Mouse (Mus musculus) embryonic facial prominence, embryonic 15.5 days (tissue): ENCODE measurements around the gene Grk4. TPM values are rescaled to one million over a fixed set of nuclear protein-coding genes. Genes with fewer than 3 reads are reported as not detected.

Experiments used
- ATAC-seq: fragments of 200-750 bp; cut with Nextera tagmentation; 2 replicates; pipeline ENCODE4 v1.8.0; 2017; ENCODE audit warnings: low read depth, moderate TSS enrichment; ENCODE audit not compliant: insufficient number of reproducible peaks, low FRiP score, low TSS enrichment
- H3K27ac ChIP-seq: fragments of 300-500 bp; sonication (generic); replicated peaks from 2 replicates; pipeline ENCODE4 v1.5.1; 2015; ENCODE audit warnings: mild to moderate bottlenecking, inconsistent platforms
- H3K27me3 ChIP-seq: fragments of 300-500 bp; sonication (generic); 2 replicates; pipeline ENCODE4 v1.6.1; 2015; ENCODE audit warnings: inconsistent platforms
- H3K36me3 ChIP-seq: fragments of 300-500 bp; sonication (generic); 2 replicates; pipeline ENCODE4 v1.6.1; 2015; ENCODE audit warnings: mild to moderate bottlenecking, inconsistent platforms
- H3K4me1 ChIP-seq: fragments of 300-500 bp; sonication (generic); 2 replicates; pipeline ENCODE4 v1.6.1; 2015; ENCODE audit warnings: inconsistent platforms
- H3K4me2 ChIP-seq: fragments of 300-500 bp; sonication (generic); replicated peaks from 2 replicates; pipeline ENCODE4 v1.6.1; 2015; ENCODE audit warnings: mild to moderate bottlenecking, inconsistent platforms
- H3K4me3 ChIP-seq: fragments of 300-500 bp; sonication (generic); replicated peaks from 2 replicates; pipeline ENCODE4 v1.5.1; 2015; ENCODE audit warnings: mild to moderate bottlenecking, inconsistent platforms
- H3K9ac ChIP-seq: fragments of 300-500 bp; sonication (generic); 2 replicates; pipeline ENCODE4 v1.6.1; 2015; ENCODE audit warnings: inconsistent platforms
- H3K9me3 ChIP-seq: fragments of 300-500 bp; sonication (generic); replicated peaks from 2 replicates; pipeline ENCODE4 v1.6.1; 2016; ENCODE audit warnings: inconsistent platforms
- WGBS: fragments of 180-500 bp; shearing (Covaris S2); methylation state at CpG from one replicate; pipeline ENCODE4 v1.1.7; 2015; 5-methylcytosine and 5-hydroxymethylcytosine counted together
- polyA plus RNA-seq: library from polyadenylated mRNA; unstranded; fragments of >200 nt; fragmentation: Nextera tagmentation; extraction: Ambion mirVana; gene quantifications from 2 replicates; pipeline ENCODE4 v1.2.1, GENCODE M21; 2015

Gene Grk4
- polyA plus RNA-seq, 1 experiment from 2014 or later = 4.6 TPM

- peaks cover 89% of the 10 kb centered on the region for H3K36me3 ChIP-seq
- H3K4me2 ChIP-seq = no peak overlapping the region
- no peaks in the 10 kb centered on the region for H3K4me1 ChIP-seq
- no peak overlapping the region for H3K4me3 ChIP-seq
- no peak for ATAC-seq
- H3K9ac ChIP-seq = no peak overlapping the region
- 87% methylated on average over 5 of the region's 5 CpGs for WGBS
- no peaks in the 10 kb centered on the region for H3K27me3 ChIP-seq
- no peak overlapping the region for H3K27ac ChIP-seq
- no peaks in the 10 kb centered on the region for H3K9me3 ChIP-seq
Observed at GRCm38 (mm10) chr5:34652961-34653360, 7.2 kb upstream of the Grk4 start.

DNA sequence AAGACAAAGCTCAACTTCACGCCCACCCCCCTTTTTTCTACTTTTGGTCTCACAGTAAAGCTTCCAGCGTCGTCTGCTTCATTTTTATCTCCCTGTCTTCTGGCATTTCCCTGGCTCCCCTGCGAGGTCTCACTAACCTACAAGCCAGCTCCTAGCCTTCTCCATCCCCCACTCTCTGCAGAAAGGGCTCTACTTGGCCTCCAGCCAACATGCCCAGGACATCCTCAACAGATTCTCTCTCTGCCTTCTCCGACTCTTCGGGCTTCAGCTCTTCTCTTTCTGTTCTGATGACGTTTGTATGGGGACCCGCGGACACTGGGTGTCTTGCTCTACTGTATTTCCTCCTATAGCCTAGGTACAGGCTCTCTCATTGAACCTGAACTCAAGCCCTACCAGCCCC, 5.3 kb upstream of the Grk4 start:
- Histone ChIP-seq H3K4me1 (peaks cover 6% of the 10 kb centered on the region), H3K9me3 (no peaks in the 10 kb centered on the region), H3K27me3 (no peaks in the 10 kb centered on the region), H3K27ac (no peak overlapping the region), H3K4me3 (no peak overlapping the region), H3K4me2 (no peak overlapping the region), H3K9ac (no peak overlapping the region), H3K36me3 (peaks cover 71% of the 10 kb centered on the region)
- no peak for ATAC-seq
- WGBS = 88% methylated on average over 9 of the region's 9 CpGs

DNA sequence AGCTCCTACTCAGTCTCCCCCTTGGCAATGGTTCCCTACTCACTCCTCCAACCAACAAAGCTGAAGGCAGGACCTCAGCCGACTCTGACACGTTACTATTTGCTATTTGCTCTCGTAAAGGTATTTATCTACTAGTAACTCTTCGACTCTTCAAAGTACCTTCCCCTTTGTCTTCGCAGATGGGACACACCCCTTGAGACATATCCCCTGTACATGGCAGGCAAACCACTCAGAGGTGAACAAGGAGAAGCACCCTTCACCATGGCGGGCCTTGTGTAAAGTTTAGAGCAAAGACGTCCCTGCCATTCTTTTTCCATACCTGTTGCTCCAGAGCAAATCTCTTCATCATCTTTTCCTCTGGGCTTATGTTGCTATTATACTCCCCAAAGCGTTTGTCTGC, 2.6 kb upstream of the Grk4 start:
- no peak overlapping the region for H3K9ac ChIP-seq
- no peak overlapping the region for H3K4me3 ChIP-seq
- H3K4me1 ChIP-seq = peaks cover 6% of the 10 kb centered on the region
- H3K4me2 ChIP-seq = no peak overlapping the region
- H3K9me3 ChIP-seq = no peaks in the 10 kb centered on the region
- peaks cover 44% of the 10 kb centered on the region for H3K36me3 ChIP-seq
- no peak overlapping the region for H3K27ac ChIP-seq
- WGBS = 94% methylated on average over 8 of the region's 8 CpGs
- no peaks in the 10 kb centered on the region for H3K27me3 ChIP-seq
- ATAC-seq = no peak

GRCm38 (mm10) chr5:34660591-34661130, 482 bp downstream of the Grk4 start:
- H3K4me2 ChIP-seq = peak overlapping the region; percentile 67
- peak overlapping the region; percentile 86 for H3K4me3 ChIP-seq
- H3K36me3 ChIP-seq = peaks cover 20% of the 10 kb centered on the region
- whole genome bisulfite sequencing = under 1% methylated on average over 57 of the region's 57 CpGs
- H3K9ac ChIP-seq = peak overlapping the region; percentile 58
- peaks cover 6% of the 10 kb centered on the region for H3K4me1 ChIP-seq
- no peak for ATAC-seq
- H3K27ac ChIP-seq = peak overlapping the region; percentile 96
- no peaks in the 10 kb centered on the region for H3K27me3 ChIP-seq
- no peaks in the 10 kb centered on the region for H3K9me3 ChIP-seq

- peaks cover 10% of the 10 kb centered on the region; the same call in 1 of the 2 replicates for H3K36me3 ChIP-seq
- ATAC-seq = no peak
- H3K4me2 ChIP-seq = no peak overlapping the region
- no peak overlapping the region for H3K4me3 ChIP-seq
- H3K27me3 ChIP-seq = no peaks in the 10 kb centered on the region
- H3K9ac ChIP-seq = no peak overlapping the region
- no peak overlapping the region for H3K27ac ChIP-seq
- H3K9me3 ChIP-seq = no peaks in the 10 kb centered on the region
- H3K4me1 ChIP-seq = peaks cover 6% of the 10 kb centered on the region
- 82% methylated on average over 4 of the region's 4 CpGs for WGBS
Observed at GRCm38 (mm10) chr5:34661909-34662308, 1.7 kb downstream of the Grk4 start.

GRCm38 (mm10) chr5:34663231-34663630, 3.1 kb downstream of the Grk4 start:
- H3K4me1 ChIP-seq = peaks cover 6% of the 10 kb centered on the region
- no peaks in the 10 kb centered on the region for H3K9me3 ChIP-seq
- no peaks in the 10 kb centered on the region for H3K27me3 ChIP-seq
- 0 out of 2 replicates have a peak, but pooled peaks cover 6% of the 10 kb centered on the region for H3K36me3 ChIP-seq
- H3K4me2 ChIP-seq = no peak overlapping the region
- H3K9ac ChIP-seq = no peak overlapping the region
- ATAC-seq = no peak
- no peak overlapping the region for H3K27ac ChIP-seq
- H3K4me3 ChIP-seq = no peak overlapping the region
- WGBS = 82% methylated on average over 2 of the region's 2 CpGs

DNA sequence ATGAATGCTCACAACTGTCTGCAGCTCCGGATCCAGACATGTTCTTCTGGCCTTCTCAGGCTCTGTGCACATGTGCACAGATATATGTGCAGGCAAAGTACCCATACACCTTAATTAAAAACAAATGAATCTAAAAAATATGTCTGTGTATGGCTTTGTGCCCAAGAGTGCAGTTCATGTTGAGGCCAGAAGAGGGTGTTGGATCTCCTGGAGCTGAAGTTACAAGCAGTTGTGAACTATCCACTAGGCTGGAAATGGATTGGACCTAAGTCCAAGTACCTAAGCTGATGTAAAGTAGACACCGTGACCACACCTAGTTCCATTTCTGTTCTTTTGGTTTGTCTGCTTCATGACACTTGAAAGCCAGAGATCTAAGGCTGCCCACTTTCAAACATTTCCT, 9.3 kb downstream of the Grk4 start:
- WGBS = 72% methylated on average over 2 of the region's 2 CpGs
- no peak overlapping the region for H3K27ac ChIP-seq
- H3K9me3 ChIP-seq = no peaks in the 10 kb centered on the region
- no peak overlapping the region for H3K9ac ChIP-seq
- peaks cover 15% of the 10 kb centered on the region for H3K36me3 ChIP-seq
- no peaks in the 10 kb centered on the region for H3K27me3 ChIP-seq
- no peak for ATAC-seq
- no peak overlapping the region for H3K4me2 ChIP-seq
- no peaks in the 10 kb centered on the region for H3K4me1 ChIP-seq
- no peak overlapping the region for H3K4me3 ChIP-seq

- Histone ChIP-seq H3K4me3 (no peak overlapping the region), H3K27ac (no peak overlapping the region), H3K9me3 (no peaks in the 10 kb centered on the region), H3K4me1 (no peaks in the 10 kb centered on the region), H3K27me3 (no peaks in the 10 kb centered on the region), H3K36me3 (peaks cover 11% of the 10 kb centered on the region), H3K9ac (no peak overlapping the region), H3K4me2 (no peak overlapping the region)
- WGBS = 80% methylated on average over 4 of the region's 4 CpGs
- ATAC-seq = no peak
Observed at GRCm38 (mm10) chr5:34670280-34670679, 10.1 kb downstream of the Grk4 start.

DNA sequence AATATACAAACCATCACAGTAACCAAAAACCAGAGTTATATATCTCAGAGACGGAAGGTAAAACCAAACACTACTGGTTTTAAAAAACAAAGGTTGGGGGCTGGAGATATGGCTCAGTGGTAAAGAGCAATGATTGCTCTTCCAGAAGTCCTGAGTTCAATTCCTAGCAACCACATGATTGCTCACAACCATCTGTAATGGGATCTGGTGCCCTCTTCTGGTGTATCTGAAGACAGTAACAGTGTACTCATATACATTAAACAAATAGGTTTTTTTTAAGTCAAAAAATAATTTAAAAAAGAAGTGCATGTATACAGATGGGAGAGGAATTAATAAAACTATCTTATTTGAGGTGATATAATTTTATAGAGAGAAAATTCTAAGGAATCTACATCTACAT, 29.7 kb downstream of the Grk4 start:
- WGBS = 100% methylated on average over 1 of the region's 1 CpGs
- Histone ChIP-seq H3K4me1 (no peaks in the 10 kb centered on the region), H3K27ac (no peak overlapping the region), H3K9me3 (no peaks in the 10 kb centered on the region), H3K27me3 (no peaks in the 10 kb centered on the region), H3K4me2 (no peak overlapping the region), H3K4me3 (no peak overlapping the region), H3K9ac (no peak overlapping the region), H3K36me3 (no peaks in the 10 kb centered on the region)
- no peak for ATAC-seq

- Histone ChIP-seq H3K9me3 (no peaks in the 10 kb centered on the region), H3K9ac (no peak overlapping the region), H3K4me1 (no peaks in the 10 kb centered on the region), H3K4me3 (no peak overlapping the region), H3K4me2 (no peak overlapping the region), H3K27me3 (no peaks in the 10 kb centered on the region), H3K27ac (no peak overlapping the region), H3K36me3 (no peaks in the 10 kb centered on the region)
- 64% methylated on average over 2 of the region's 2 CpGs for WGBS
- no peak for ATAC-seq
Observed at GRCm38 (mm10) chr5:34692782-34693181, 32.6 kb downstream of the Grk4 start.

DNA sequence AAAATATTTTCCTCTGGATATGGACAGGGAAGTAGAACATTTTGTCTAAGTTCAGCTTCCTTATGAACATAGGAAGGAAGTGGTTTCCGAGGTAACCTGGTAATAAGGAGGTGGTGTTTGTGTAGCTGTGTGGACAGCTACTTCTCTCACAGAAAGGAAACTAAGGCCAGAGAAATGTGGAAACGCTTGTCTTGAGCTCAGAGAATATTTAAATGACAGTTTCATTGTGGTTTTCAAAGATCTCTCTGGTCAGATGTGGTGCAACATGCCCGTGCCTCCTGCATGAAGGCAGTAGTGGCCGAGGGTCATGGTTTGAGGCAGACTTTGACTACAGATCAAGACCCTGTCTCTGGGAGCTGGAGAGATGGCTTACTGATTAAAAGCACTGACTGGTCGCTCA, 35.3 kb downstream of the Grk4 start:
- Histone ChIP-seq H3K4me3 (no peak overlapping the region), H3K9ac (no peak overlapping the region), H3K36me3 (no peaks in the 10 kb centered on the region), H3K27ac (no peak overlapping the region), H3K9me3 (no peaks in the 10 kb centered on the region), H3K4me2 (no peak overlapping the region), H3K4me1 (no peaks in the 10 kb centered on the region), H3K27me3 (no peaks in the 10 kb centered on the region)
- 72% methylated on average over 5 of the region's 5 CpGs for WGBS
- ATAC-seq = no peak

- Histone ChIP-seq H3K9me3 (no peaks in the 10 kb centered on the region), H3K4me2 (no peak overlapping the region), H3K27ac (no peak overlapping the region), H3K36me3 (no peaks in the 10 kb centered on the region), H3K4me3 (no peak overlapping the region), H3K4me1 (no peaks in the 10 kb centered on the region), H3K27me3 (no peaks in the 10 kb centered on the region), H3K9ac (no peak overlapping the region)
- ATAC-seq = no peak
- 86% methylated on average over 1 of the region's 1 CpGs for WGBS
Observed at GRCm38 (mm10) chr5:34708436-34708835, 48.3 kb downstream of the Grk4 start.
